Mouse (Mus musculus): Measurements from ENCODE around the gene Rbm5. TPM values are rescaled to one million over a fixed set of nuclear protein-coding genes. Genes with fewer than 3 reads are reported as not detected.

Gene Rbm5
- polyA plus RNA-seq, 1 experiment = 143 TPM

DNA sequence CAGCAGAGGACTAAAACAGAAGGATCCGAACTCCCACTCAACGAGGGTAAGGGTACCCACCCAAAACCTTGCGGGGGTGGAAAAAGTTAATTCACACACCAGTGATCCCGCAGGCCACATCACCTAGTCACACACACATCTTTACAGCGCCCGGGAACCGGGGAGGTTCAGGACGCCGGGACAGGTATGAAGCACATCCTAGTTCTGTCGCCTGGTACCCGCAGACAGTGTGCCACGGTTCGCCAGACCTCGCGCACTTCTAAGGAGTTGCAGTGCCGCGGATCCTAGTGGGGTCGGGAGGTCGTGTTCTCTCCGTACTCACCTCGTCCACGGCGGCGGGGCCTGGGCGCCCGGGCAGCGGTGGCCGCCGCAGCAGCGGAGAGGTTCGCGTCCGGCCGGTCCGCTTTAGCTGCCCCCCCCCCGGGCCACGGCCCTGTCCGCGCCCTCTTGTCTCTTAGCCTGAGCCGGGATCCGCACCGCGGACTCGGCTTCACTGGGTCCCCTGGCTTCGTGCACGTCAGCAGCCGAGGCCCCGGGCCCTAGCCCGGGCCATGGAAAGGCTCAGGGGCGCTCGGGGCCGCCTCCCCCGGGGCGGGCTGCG, 61.6 kb downstream of the Rbm5 start:
- Histone ChIP-seq H3K4me3 (ENCODE audit: low read depth, low read length) (peak overlapping the region; percentile 81), H3K27me3 (ENCODE audit: control insufficient read depth, insufficient read depth, low read length, poor library complexity, severe bottlenecking) (peaks cover 3% of the 10 kb centered on the region; the same call in 1 of the 2 replicates), H3K36me3 (ENCODE audit: control insufficient read depth, insufficient read depth, low read length, poor library complexity, severe bottlenecking) (no peaks in the 10 kb centered on the region), H3K9me3 (replicated peaks; ENCODE audit: control insufficient read depth, insufficient read depth, low read length, poor library complexity, severe bottlenecking) (no peaks in the 10 kb centered on the region), H3K27ac (ENCODE audit: insufficient read depth, low read length) (no peak overlapping the region), H3K4me1 (ENCODE audit: control insufficient read depth, insufficient read depth, low read length) (peaks cover 6% of the 10 kb centered on the region), H3K9ac (ENCODE audit: low read depth, poor library complexity, severe bottlenecking) (peak overlapping the region; percentile 75)
- TF ChIP-seq POLR2A (IDR thresholded peaks at IDR 0.05; ENCODE audit: insufficient read depth, low read length) (no peak), CTCF (IDR thresholded peaks at IDR 0.05; ENCODE audit: low read depth, low read length) (no peak), EP300 (IDR thresholded peaks at IDR 0.05; ENCODE audit: insufficient read depth, low read depth, low read length) (no peak)

- no peak for TF ChIP-seq POLR2A (IDR thresholded peaks at IDR 0.05; ENCODE audit: insufficient read depth, low read length)
- no peak for TF ChIP-seq CTCF (IDR thresholded peaks at IDR 0.05; ENCODE audit: low read depth, low read length)
- TF ChIP-seq EP300 (IDR thresholded peaks at IDR 0.05; ENCODE audit: insufficient read depth, low read depth, low read length) = no peak
- no peak overlapping the region for H3K27ac ChIP-seq (ENCODE audit: insufficient read depth, low read length)
- H3K4me1 ChIP-seq (ENCODE audit: control insufficient read depth, insufficient read depth, low read length) = peaks cover 6% of the 10 kb centered on the region
- H3K4me3 ChIP-seq (ENCODE audit: low read depth, low read length) = peak overlapping the region; percentile 81
- H3K9ac ChIP-seq (ENCODE audit: low read depth, poor library complexity, severe bottlenecking) = peak overlapping the region; percentile 75; the same call in 1 of the 2 replicates
- no peaks in the 10 kb centered on the region for H3K36me3 ChIP-seq (ENCODE audit: control insufficient read depth, insufficient read depth, low read length, poor library complexity, severe bottlenecking)
- H3K27me3 ChIP-seq (ENCODE audit: control insufficient read depth, insufficient read depth, low read length, poor library complexity, severe bottlenecking) = peaks cover 3% of the 10 kb centered on the region; the same call in 1 of the 2 replicates
- H3K9me3 ChIP-seq (replicated peaks; ENCODE audit: control insufficient read depth, insufficient read depth, low read length, poor library complexity, severe bottlenecking) = no peaks in the 10 kb centered on the region
These were observed 62.2 kb downstream of the Rbm5 start for GRCm38 (mm10) chr9:107708439-107709095.

- H3K36me3 ChIP-seq (ENCODE audit: control insufficient read depth, insufficient read depth, low read length, poor library complexity, severe bottlenecking) = no peaks in the 10 kb centered on the region
- H3K4me3 ChIP-seq (ENCODE audit: low read depth, low read length) = peak overlapping the region; percentile 10; the same call in 1 of the 2 replicates
- H3K9ac ChIP-seq (ENCODE audit: low read depth, poor library complexity, severe bottlenecking) = peak overlapping the region; percentile 35; the same call in 1 of the 2 replicates
- peaks cover 3% of the 10 kb centered on the region; the same call in 1 of the 2 replicates for H3K27me3 ChIP-seq (ENCODE audit: control insufficient read depth, insufficient read depth, low read length, poor library complexity, severe bottlenecking)
- TF ChIP-seq POLR2A (IDR thresholded peaks at IDR 0.05; ENCODE audit: insufficient read depth, low read length) (no peak), EP300 (IDR thresholded peaks at IDR 0.05; ENCODE audit: insufficient read depth, low read depth, low read length) (no peak), CTCF (IDR thresholded peaks at IDR 0.05; ENCODE audit: low read depth, low read length) (no peak)
- peaks cover 5% of the 10 kb centered on the region for H3K4me1 ChIP-seq (ENCODE audit: control insufficient read depth, insufficient read depth, low read length)
- H3K27ac ChIP-seq (ENCODE audit: insufficient read depth, low read length) = no peak overlapping the region
- no peaks in the 10 kb centered on the region for H3K9me3 ChIP-seq (replicated peaks; ENCODE audit: control insufficient read depth, insufficient read depth, low read length, poor library complexity, severe bottlenecking)
These were observed 62.9 kb downstream of the Rbm5 start for GRCm38 (mm10) chr9:107707701-107708438.

DNA sequence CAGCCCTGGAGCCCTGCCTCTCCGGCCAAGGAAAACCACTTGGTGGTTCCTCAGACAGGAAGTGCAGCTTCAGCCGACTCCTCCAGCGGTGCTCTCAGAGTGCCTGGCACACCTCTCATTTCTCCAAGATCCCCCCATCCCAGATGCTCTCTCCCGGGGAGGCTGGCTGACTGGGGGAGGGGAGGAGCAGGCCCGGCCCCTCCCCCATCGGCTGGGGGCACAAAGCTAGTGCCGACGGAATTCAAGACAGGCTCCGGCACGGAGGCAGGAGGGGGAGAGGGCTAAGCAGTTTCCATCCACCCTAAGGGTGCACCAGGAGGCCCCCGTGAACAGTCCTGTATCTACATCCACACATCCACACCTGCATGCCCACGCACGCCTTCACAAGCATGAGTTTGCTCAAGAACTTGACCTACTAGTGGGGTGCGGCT, 64.0 kb downstream of the Rbm5 start:
- TF ChIP-seq EP300 (IDR thresholded peaks at IDR 0.05; ENCODE audit: insufficient read depth, low read depth, low read length) (peak; percentile 47; the same call in 1 of the 2 replicates), POLR2A (IDR thresholded peaks at IDR 0.05; ENCODE audit: insufficient read depth, low read length) (no peak), CTCF (IDR thresholded peaks at IDR 0.05; ENCODE audit: low read depth, low read length) (no peak)
- Histone ChIP-seq H3K9me3 (replicated peaks; ENCODE audit: control insufficient read depth, insufficient read depth, low read length, poor library complexity, severe bottlenecking) (no peaks in the 10 kb centered on the region), H3K4me3 (ENCODE audit: low read depth, low read length) (peak overlapping the region; percentile 29), H3K9ac (ENCODE audit: low read depth, poor library complexity, severe bottlenecking) (no peak overlapping the region), H3K27ac (ENCODE audit: insufficient read depth, low read length) (no peak overlapping the region), H3K27me3 (ENCODE audit: control insufficient read depth, insufficient read depth, low read length, poor library complexity, severe bottlenecking) (peaks cover 3% of the 10 kb centered on the region; the same call in 1 of the 2 replicates), H3K36me3 (ENCODE audit: control insufficient read depth, insufficient read depth, low read length, poor library complexity, severe bottlenecking) (no peaks in the 10 kb centered on the region), H3K4me1 (ENCODE audit: control insufficient read depth, insufficient read depth, low read length) (peaks cover 5% of the 10 kb centered on the region)

DNA sequence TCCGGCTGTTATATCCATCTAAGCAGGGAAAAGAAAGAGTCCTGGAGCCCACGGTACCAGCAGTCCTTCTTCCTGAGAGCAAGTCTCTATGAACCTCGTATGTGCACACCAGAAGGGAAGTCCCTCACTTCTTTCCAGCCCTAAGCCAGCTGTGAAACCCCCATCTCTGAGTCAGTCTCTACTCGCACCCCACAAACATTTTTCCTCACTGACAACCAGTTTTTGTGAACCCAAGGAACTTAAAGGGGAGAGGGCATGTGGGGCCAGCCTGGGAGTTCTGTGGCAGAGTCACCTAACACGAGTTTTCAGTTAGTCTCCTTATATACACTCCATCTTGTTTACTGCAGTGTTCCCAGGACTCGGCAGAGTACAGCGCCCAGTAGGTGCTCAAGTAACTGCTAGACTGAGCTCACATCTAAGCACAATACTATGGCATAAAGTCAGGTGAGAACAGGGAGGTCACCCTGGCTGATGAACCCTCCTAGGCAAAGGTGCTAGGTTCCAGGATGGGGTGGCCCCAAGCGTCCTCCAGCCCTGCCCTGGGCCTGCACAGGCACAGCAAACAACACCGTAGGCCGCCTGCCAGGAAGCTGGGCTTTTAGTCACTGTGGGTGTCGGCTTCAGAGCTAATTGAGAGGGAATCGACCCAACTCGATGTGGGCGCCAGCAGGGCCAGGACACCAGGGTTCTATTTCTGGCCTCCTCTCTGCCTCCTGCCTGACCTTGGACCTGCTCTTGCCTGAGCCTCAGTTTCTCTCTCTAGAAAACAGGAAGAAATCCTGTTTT, 67.3 kb downstream of the Rbm5 start:
- H3K9ac ChIP-seq (ENCODE audit: low read depth, poor library complexity, severe bottlenecking) = no peak overlapping the region
- no peaks in the 10 kb centered on the region for H3K9me3 ChIP-seq (replicated peaks; ENCODE audit: control insufficient read depth, insufficient read depth, low read length, poor library complexity, severe bottlenecking)
- TF ChIP-seq POLR2A (IDR thresholded peaks at IDR 0.05; ENCODE audit: insufficient read depth, low read length) = no peak
- no peak for TF ChIP-seq CTCF (IDR thresholded peaks at IDR 0.05; ENCODE audit: low read depth, low read length)
- no peak for TF ChIP-seq EP300 (IDR thresholded peaks at IDR 0.05; ENCODE audit: insufficient read depth, low read depth, low read length)
- H3K27ac ChIP-seq (ENCODE audit: insufficient read depth, low read length) = no peak overlapping the region
- H3K4me1 ChIP-seq (ENCODE audit: control insufficient read depth, insufficient read depth, low read length) = peaks cover 5% of the 10 kb centered on the region
- H3K27me3 ChIP-seq (ENCODE audit: control insufficient read depth, insufficient read depth, low read length, poor library complexity, severe bottlenecking) = no peaks in the 10 kb centered on the region
- no peak overlapping the region for H3K4me3 ChIP-seq (ENCODE audit: low read depth, low read length)
- no peaks in the 10 kb centered on the region for H3K36me3 ChIP-seq (ENCODE audit: control insufficient read depth, insufficient read depth, low read length, poor library complexity, severe bottlenecking)
